9 mouse cellular contexts compared by ENCODE assay signal in genomic region chr5:12562204-12562603, GRCm38 (mm10).
DNase-seq lines count a peak whose midpoint lies in the region; ATAC-seq and TF ChIP-seq lines count a peak whose summit lies in the region.
"Had no signal": no experiment of that assay in that cellular context is flagged by ENCODE, and none has a peak within 500 bp of the region (broad histone marks: within the 10 kb centered on the region; RNA-seq: fewer than 3 reads in every experiment).

No protein-coding gene starts in this region.

- 34% methylated on average over 5 of the region's 5 CpGs for WGBS in liver, embryonic 12.5 days (ENCODE audit: insufficient replicate concordance)
- 39% methylated on average over 5 of the region's 5 CpGs for WGBS in forebrain, embryonic 14.5 days
- WGBS in intestine, postnatal 0 days, result 36% methylated on average over 5 of the region's 5 CpGs
- 38% methylated on average over 5 of the region's 5 CpGs for WGBS in midbrain, embryonic 15.5 days

- H3K27me3 ChIP-seq in liver, embryonic 12.5 days (replicated peaks), result no peaks in the 10 kb centered on the region
- H3K27me3 ChIP-seq in forebrain, embryonic 14.5 days (replicated peaks; ENCODE audit: control insufficient read depth, insufficient read depth, low read length), result no peaks in the 10 kb centered on the region
- no peaks in the 10 kb centered on the region for H3K27me3 ChIP-seq in intestine, postnatal 0 days (replicated peaks; ENCODE audit: control insufficient read depth, insufficient read depth, low read length)
- no peaks in the 10 kb centered on the region for H3K27me3 ChIP-seq in midbrain, embryonic 15.5 days (replicated peaks)
- H3K27me3 ChIP-seq: lung, embryonic 15.5 days had no signal

- H3K9ac ChIP-seq in liver, embryonic 12.5 days, result no peak overlapping the region
- no peak overlapping the region for H3K9ac ChIP-seq in forebrain, embryonic 14.5 days (ENCODE audit: low read length)
- H3K9ac ChIP-seq in intestine, postnatal 0 days (ENCODE audit: low read depth, low read length), result no peak overlapping the region
- H3K9ac ChIP-seq in midbrain, embryonic 15.5 days, result no peak overlapping the region
- H3K9ac ChIP-seq: lung, embryonic 15.5 days had no signal

- H3K36me3 ChIP-seq in liver, embryonic 12.5 days, result no peaks in the 10 kb centered on the region
- no peaks in the 10 kb centered on the region for H3K36me3 ChIP-seq in forebrain, embryonic 14.5 days (ENCODE audit: control insufficient read depth, insufficient read depth, low read length)
- H3K36me3 ChIP-seq in intestine, postnatal 0 days (ENCODE audit: control insufficient read depth, insufficient read depth), result no peaks in the 10 kb centered on the region
- H3K36me3 ChIP-seq in midbrain, embryonic 15.5 days (replicated peaks), result no peaks in the 10 kb centered on the region
- H3K36me3 ChIP-seq: lung, embryonic 15.5 days had no signal

- H3K27ac ChIP-seq in liver, embryonic 12.5 days, result no peak overlapping the region
- no peak overlapping the region for H3K27ac ChIP-seq in forebrain, embryonic 14.5 days (ENCODE audit: low read depth, low read length)
- no peak overlapping the region for H3K27ac ChIP-seq in intestine, postnatal 0 days (ENCODE audit: low read depth, low read length)
- H3K27ac ChIP-seq in midbrain, embryonic 15.5 days, result no peak overlapping the region
- H3K27ac ChIP-seq: lung, embryonic 15.5 days had no signal

- H3K4me2 ChIP-seq in liver, embryonic 12.5 days, result no peak overlapping the region
- H3K4me2 ChIP-seq in forebrain, embryonic 14.5 days (ENCODE audit: low read length), result no peak overlapping the region
- H3K4me2 ChIP-seq in intestine, postnatal 0 days (replicated peaks; ENCODE audit: low read depth), result no peak overlapping the region
- H3K4me2 ChIP-seq in midbrain, embryonic 15.5 days, result no peak overlapping the region
- H3K4me2 ChIP-seq: lung, embryonic 15.5 days had no signal

- DNase-seq in liver, result peak; percentile 10
- DNase-seq in forebrain, embryonic 14.5 days (ENCODE audit: low spot score), result peak; percentile 87
- peak; percentile 73 to 81 for DNase-seq in left cerebral cortex, postnatal 14 days (ENCODE audit: low spot score in 2 of 2)
- peak; percentile 17 for DNase-seq in testis, postnatal 14 days (ENCODE audit: low spot score)

- no peaks in the 10 kb centered on the region for H3K4me1 ChIP-seq in liver, embryonic 12.5 days
- no peaks in the 10 kb centered on the region for H3K4me1 ChIP-seq in forebrain, embryonic 14.5 days (ENCODE audit: control insufficient read depth, insufficient read depth, low read length)
- no peaks in the 10 kb centered on the region for H3K4me1 ChIP-seq in intestine, postnatal 0 days (replicated peaks; ENCODE audit: control insufficient read depth, insufficient read depth, low read length)
- no peaks in the 10 kb centered on the region for H3K4me1 ChIP-seq in midbrain, embryonic 15.5 days
- H3K4me1 ChIP-seq: lung, embryonic 15.5 days had no signal

- no peak for ATAC-seq in liver, embryonic 12.5 days
- peak; percentile 92 for ATAC-seq in cerebellum, adult (ENCODE audit: insufficient number of reproducible peaks, low FRiP score, low TSS enrichment)
- peak; percentile 79 for ATAC-seq in forebrain, embryonic 14.5 days
- ATAC-seq in intestine, postnatal 0 days, result no peak
- peak; percentile 65 for ATAC-seq in midbrain, embryonic 15.5 days (replicated peaks)

- peak; percentile 86 for TF ChIP-seq CTCF in intestine, postnatal 0 days (IDR thresholded peaks at IDR 0.05; ENCODE audit: low read depth)

- no peaks in the 10 kb centered on the region for H3K9me3 ChIP-seq in liver, embryonic 12.5 days (replicated peaks)
- H3K9me3 ChIP-seq in forebrain, embryonic 14.5 days (replicated peaks; ENCODE audit: control insufficient read depth, low read length), result no peaks in the 10 kb centered on the region
- H3K9me3 ChIP-seq in intestine, postnatal 0 days (ENCODE audit: control insufficient read depth), result no peaks in the 10 kb centered on the region
- no peaks in the 10 kb centered on the region for H3K9me3 ChIP-seq in midbrain, embryonic 15.5 days
- H3K9me3 ChIP-seq: lung, embryonic 15.5 days had no signal

- intact Hi-C loops in left cerebral cortex, postnatal 14 days (cut with DNase I), result loop anchor here (2.0 to 10.0 kb wide), 3 partner anchors 833 to 1067 kb away; no protein-coding TSS in a partner anchor

- no peak overlapping the region for H3K4me3 ChIP-seq in liver, embryonic 12.5 days
- H3K4me3 ChIP-seq in forebrain, embryonic 14.5 days (ENCODE audit: low read depth, low read length), result no peak overlapping the region
- H3K4me3 ChIP-seq in intestine, postnatal 0 days (ENCODE audit: low read depth, low read length), result no peak overlapping the region
- no peak overlapping the region for H3K4me3 ChIP-seq in midbrain, embryonic 15.5 days
- H3K4me3 ChIP-seq: lung, embryonic 15.5 days had no signal

Comparison
In these comparisons a context has a peak if more than half of its experiments do, and no peak if none do; other contexts are left out.
1. DNase-seq: peak in every context shown above with its lines; median percentile 87 in forebrain, embryonic 14.5 days; 77 in left cerebral cortex, postnatal 14 days; 17 in testis, postnatal 14 days; 10 in liver.
2. ATAC-seq: peak in cerebellum, adult (single experiment), forebrain, embryonic 14.5 days (single experiment) and midbrain, embryonic 15.5 days (single experiment); none in liver, embryonic 12.5 days (single experiment) and intestine, postnatal 0 days (single experiment).